Mouse (Mus musculus) CD4-positive, CD25-positive, alpha-beta regulatory T cell, adult 2 months (primary cell): Measurements from ENCODE around the gene Abcc2.

Experiments used
- DNase-seq: peaks from one replicate; pipeline ENCODE4 v3.0.0-alpha.2; 2012; ENCODE audit warnings: low read depth, low spot score

The Abcc2 gene

GRCm38 (mm10) chr19:43780391-43780790, 1.6 kb upstream of the Abcc2 start:
- no peak for DNase-seq

- DNase-seq: no peak
These were observed 2.8 kb downstream of the Abcc2 start for GRCm38 (mm10) chr19:43784761-43785160.

- no peak for DNase-seq
These were observed 4.4 kb downstream of the Abcc2 start for GRCm38 (mm10) chr19:43786249-43787026.

- DNase-seq: no peak
These were observed 7.8 kb downstream of the Abcc2 start for GRCm38 (mm10) chr19:43789817-43790216.

GRCm38 (mm10) chr19:43792537-43792936, 10.5 kb downstream of the Abcc2 start:
- DNase-seq: no peak

GRCm38 (mm10) chr19:43793951-43794350, 12.0 kb downstream of the Abcc2 start:
- no peak for DNase-seq

GRCm38 (mm10) chr19:43795511-43795910, 13.5 kb downstream of the Abcc2 start:
- DNase-seq: no peak

GRCm38 (mm10) chr19:43797216-43797615, 15.2 kb downstream of the Abcc2 start:
- no peak for DNase-seq

GRCm38 (mm10) chr19:43801427-43802051, 19.5 kb downstream of the Abcc2 start:
- DNase-seq: no peak

GRCm38 (mm10) chr19:43803866-43804265, 21.9 kb downstream of the Abcc2 start:
- DNase-seq: no peak

- DNase-seq: peak; percentile 2
These were observed 27.3 kb downstream of the Abcc2 start for GRCm38 (mm10) chr19:43809331-43809730.

GRCm38 (mm10) chr19:43811419-43811818, 29.4 kb downstream of the Abcc2 start:
- DNase-seq: no peak

GRCm38 (mm10) chr19:43813315-43813714, 31.3 kb downstream of the Abcc2 start:
- DNase-seq: no peak

GRCm38 (mm10) chr19:43815661-43816414, 33.8 kb downstream of the Abcc2 start:
- no peak for DNase-seq

GRCm38 (mm10) chr19:43826855-43827254, 44.9 kb downstream of the Abcc2 start:
- no peak for DNase-seq

GRCm38 (mm10) chr19:43832425-43833069, 50.6 kb downstream of the Abcc2 start:
- DNase-seq: peak; percentile 86

GRCm38 (mm10) chr19:43843184-43843583, 61.2 kb downstream of the Abcc2 start:
- no peak for DNase-seq

- no peak for DNase-seq
These were observed 63.4 kb downstream of the Abcc2 start for GRCm38 (mm10) chr19:43845331-43845908.

GRCm38 (mm10) chr19:43847056-43847455, 65.1 kb downstream of the Abcc2 start:
- no peak for DNase-seq

GRCm38 (mm10) chr19:43847966-43848365, 66.0 kb downstream of the Abcc2 start:
- no peak for DNase-seq

GRCm38 (mm10) chr19:43850026-43850425, 68.0 kb downstream of the Abcc2 start:
- no peak for DNase-seq
